Mouse (Mus musculus): ENCODE data around the gene Pakap. TPM values are rescaled to one million over a fixed set of nuclear protein-coding genes. Genes with fewer than 3 reads are reported as not detected.

Pakap gene
- polyA plus RNA-seq, 1 experiment from 2014 or later = 46.0 TPM

DNA sequence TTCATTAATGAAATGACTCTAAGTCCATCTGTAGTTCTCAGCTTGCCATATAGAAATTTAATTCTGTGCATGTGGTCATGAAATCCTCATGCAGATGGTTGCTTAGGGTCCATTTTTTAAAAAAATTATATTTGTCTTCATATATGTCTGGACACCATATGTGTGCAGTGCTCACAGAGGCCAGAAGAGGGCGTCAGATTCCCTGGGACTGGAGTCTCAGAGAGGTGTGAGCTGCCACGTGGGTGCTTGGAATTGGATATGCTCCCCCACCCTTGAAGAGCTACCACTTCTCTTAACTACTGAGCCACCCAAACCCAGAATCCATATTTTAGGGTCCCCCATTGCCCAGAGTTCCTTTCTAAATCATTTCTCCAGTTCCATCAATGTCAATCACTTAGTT lies 2.2 kb upstream of the Pakap start:
- Histone ChIP-seq H3K9ac (ENCODE audit: low read depth, low read length) (no peak overlapping the region), H3K27me3 (ENCODE audit: control insufficient read depth, insufficient read depth, low read length) (no peaks in the 10 kb centered on the region), H3K27ac (ENCODE audit: low read depth, low read length) (no peak overlapping the region), H3K4me1 (ENCODE audit: control insufficient read depth, insufficient read depth, low read length) (peaks cover 23% of the 10 kb centered on the region), H3K4me2 (no peak overlapping the region), H3K4me3 (ENCODE audit: low read depth, low read length) (no peak overlapping the region), H3K9me3 (replicated peaks; ENCODE audit: control insufficient read depth, low read length) (no peaks in the 10 kb centered on the region), H3K36me3 (ENCODE audit: control insufficient read depth, insufficient read depth, low read length) (no peaks in the 10 kb centered on the region)
- ATAC-seq (replicated peaks; ENCODE audit: insufficient number of reproducible peaks, low FRiP score, low TSS enrichment) = no peak
- 52% methylated on average over 2 of the region's 2 CpGs for WGBS (ENCODE audit: insufficient replicate concordance)

DNA sequence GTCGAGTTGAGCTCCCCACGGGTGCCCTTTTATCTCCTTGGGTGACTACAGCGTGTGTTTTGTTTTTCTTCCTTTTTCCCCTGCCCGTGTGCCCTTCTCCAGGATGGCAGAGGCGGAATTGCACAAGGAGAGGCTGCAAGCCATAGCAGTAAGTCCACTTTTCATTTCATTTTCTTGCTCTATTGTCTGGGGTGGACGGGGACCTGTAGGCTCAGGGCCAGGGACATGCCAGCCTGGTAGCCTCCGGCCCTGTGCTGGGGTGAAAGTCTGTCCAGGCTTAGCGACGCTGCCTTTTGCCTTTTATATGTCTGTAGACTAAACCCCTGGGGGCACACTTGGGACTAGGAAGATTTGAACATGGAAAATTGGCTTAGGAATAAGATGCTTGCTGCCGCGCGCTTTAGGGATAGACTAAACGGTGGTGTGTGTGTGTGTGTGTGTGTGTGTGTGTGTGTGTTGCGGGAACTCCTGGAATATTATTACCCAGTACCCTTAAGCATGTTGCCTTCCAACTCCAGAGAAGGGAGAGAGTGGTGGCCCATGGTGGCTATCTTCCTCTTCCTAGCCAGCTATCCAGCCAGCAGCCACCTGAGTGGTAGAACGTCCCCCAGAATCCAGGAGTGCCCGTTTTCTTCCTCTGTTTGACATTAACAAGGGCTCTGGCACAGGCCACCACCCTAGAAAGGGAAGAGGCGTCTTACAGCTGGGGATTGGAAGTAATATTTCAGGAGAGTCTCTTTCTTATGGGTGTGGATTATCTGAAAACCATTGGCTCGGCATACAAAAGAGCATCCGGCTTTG lies 489 bp downstream of the Pakap start:
- Histone ChIP-seq H3K27ac (ENCODE audit: low read depth, low read length) (peak overlapping the region; percentile 98), H3K9me3 (replicated peaks; ENCODE audit: control insufficient read depth, low read length) (no peaks in the 10 kb centered on the region), H3K36me3 (ENCODE audit: control insufficient read depth, insufficient read depth, low read length) (no peaks in the 10 kb centered on the region), H3K9ac (ENCODE audit: low read depth, low read length) (peak overlapping the region; percentile 92), H3K4me3 (ENCODE audit: low read depth, low read length) (peak overlapping the region; percentile 67), H3K27me3 (ENCODE audit: control insufficient read depth, insufficient read depth, low read length) (no peaks in the 10 kb centered on the region), H3K4me1 (ENCODE audit: control insufficient read depth, insufficient read depth, low read length) (peaks cover 22% of the 10 kb centered on the region), H3K4me2 (peak overlapping the region; percentile 64)
- ATAC-seq (replicated peaks; ENCODE audit: insufficient number of reproducible peaks, low FRiP score, low TSS enrichment) = no peak
- WGBS (ENCODE audit: insufficient replicate concordance) = 24% methylated on average over 19 of the region's 19 CpGs

DNA sequence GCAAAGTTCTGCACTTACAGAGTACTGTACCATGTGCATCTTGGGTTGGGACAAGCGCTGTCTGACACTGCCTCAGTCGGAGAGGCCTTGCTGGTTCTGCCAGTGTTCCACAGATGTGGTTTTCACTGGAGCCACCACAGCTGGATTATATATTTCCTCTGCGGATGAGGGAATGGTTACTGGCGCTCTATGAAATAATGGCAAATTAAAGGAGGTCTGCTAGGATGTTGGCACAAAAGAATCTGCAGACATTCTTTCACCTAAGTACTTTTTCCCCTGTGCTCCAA lies 1.0 kb downstream of the Pakap start:
- Histone ChIP-seq H3K4me3 (ENCODE audit: low read depth, low read length) (peak overlapping the region; percentile 67), H3K27ac (ENCODE audit: low read depth, low read length) (peak overlapping the region; percentile 98), H3K4me1 (ENCODE audit: control insufficient read depth, insufficient read depth, low read length) (peaks cover 25% of the 10 kb centered on the region), H3K27me3 (ENCODE audit: control insufficient read depth, insufficient read depth, low read length) (no peaks in the 10 kb centered on the region), H3K36me3 (ENCODE audit: control insufficient read depth, insufficient read depth, low read length) (no peaks in the 10 kb centered on the region), H3K9me3 (replicated peaks; ENCODE audit: control insufficient read depth, low read length) (no peaks in the 10 kb centered on the region), H3K4me2 (peak overlapping the region; percentile 64), H3K9ac (ENCODE audit: low read depth, low read length) (peak overlapping the region; percentile 92)
- 56% methylated on average over 4 of the region's 4 CpGs for WGBS (ENCODE audit: insufficient replicate concordance)
- no peak for ATAC-seq (replicated peaks; ENCODE audit: insufficient number of reproducible peaks, low FRiP score, low TSS enrichment)

DNA sequence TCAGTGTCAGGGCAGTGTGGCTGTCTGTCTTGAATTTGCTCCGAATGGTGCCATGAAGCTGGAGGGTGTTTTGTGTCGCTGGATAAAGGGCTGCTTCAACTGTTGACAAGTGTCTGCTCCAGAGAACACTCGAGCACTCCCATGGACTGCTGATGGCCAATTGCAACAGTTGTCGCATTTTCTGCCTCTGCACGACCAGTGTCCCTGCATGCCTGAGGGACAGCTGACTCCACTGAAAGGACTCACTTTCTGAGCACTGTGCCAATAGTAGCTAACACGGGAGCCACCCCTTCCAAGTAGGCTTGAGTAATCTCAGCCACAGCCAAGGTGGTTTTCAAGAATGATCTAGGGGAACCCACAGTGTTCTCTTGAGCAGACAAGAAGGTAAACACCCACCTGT lies 1.7 kb downstream of the Pakap start:
- 29% methylated on average over 6 of the region's 6 CpGs for WGBS (ENCODE audit: insufficient replicate concordance)
- no peak; the same call in 1 of the 2 replicates for ATAC-seq (replicated peaks; ENCODE audit: insufficient number of reproducible peaks, low FRiP score, low TSS enrichment)

DNA sequence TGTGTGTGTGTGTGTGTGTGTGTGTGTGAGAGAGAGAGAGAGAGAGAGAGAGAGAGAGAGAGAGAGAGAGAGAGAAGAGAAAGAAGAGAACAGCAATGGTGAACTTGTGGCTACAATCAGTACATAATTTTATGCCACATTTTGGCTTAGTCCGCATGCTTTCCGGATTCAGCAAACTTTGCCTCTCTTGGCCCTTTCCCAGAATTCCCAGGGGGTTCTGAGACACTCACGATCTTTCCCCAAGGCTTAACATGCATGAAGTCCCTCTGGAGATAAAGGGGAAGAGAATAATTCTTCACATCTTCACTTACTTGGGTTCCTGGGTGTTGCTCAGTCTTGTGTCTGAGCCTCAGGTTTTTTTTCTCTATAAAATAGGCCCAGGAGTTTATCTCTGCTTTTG lies 2.2 kb downstream of the Pakap start:
- H3K4me2 ChIP-seq = peak overlapping the region; percentile 64
- H3K9ac ChIP-seq (ENCODE audit: low read depth, low read length) = peak overlapping the region; percentile 92
- no peaks in the 10 kb centered on the region for H3K36me3 ChIP-seq (ENCODE audit: control insufficient read depth, insufficient read depth, low read length)
- peak overlapping the region; percentile 98 for H3K27ac ChIP-seq (ENCODE audit: low read depth, low read length)
- no peaks in the 10 kb centered on the region for H3K27me3 ChIP-seq (ENCODE audit: control insufficient read depth, insufficient read depth, low read length)
- H3K4me1 ChIP-seq (ENCODE audit: control insufficient read depth, insufficient read depth, low read length) = peaks cover 37% of the 10 kb centered on the region
- WGBS (ENCODE audit: insufficient replicate concordance) = 56% methylated on average over 3 of the region's 3 CpGs
- peak overlapping the region; percentile 67 for H3K4me3 ChIP-seq (ENCODE audit: low read depth, low read length)
- H3K9me3 ChIP-seq (replicated peaks; ENCODE audit: control insufficient read depth, low read length) = no peaks in the 10 kb centered on the region
- no peak for ATAC-seq (replicated peaks; ENCODE audit: insufficient number of reproducible peaks, low FRiP score, low TSS enrichment)

More for the DNA sequence above, 1.7 kb downstream of the Pakap start:
- H3K4me2 ChIP-seq = peak overlapping the region; percentile 64
- no peaks in the 10 kb centered on the region for H3K9me3 ChIP-seq (replicated peaks; ENCODE audit: control insufficient read depth, low read length)
- H3K4me3 ChIP-seq (ENCODE audit: low read depth, low read length) = peak overlapping the region; percentile 67
- H3K4me1 ChIP-seq (ENCODE audit: control insufficient read depth, insufficient read depth, low read length) = peaks cover 32% of the 10 kb centered on the region
- peak overlapping the region; percentile 92 for H3K9ac ChIP-seq (ENCODE audit: low read depth, low read length)
- H3K36me3 ChIP-seq (ENCODE audit: control insufficient read depth, insufficient read depth, low read length) = no peaks in the 10 kb centered on the region
- H3K27me3 ChIP-seq (ENCODE audit: control insufficient read depth, insufficient read depth, low read length) = no peaks in the 10 kb centered on the region
- peak overlapping the region; percentile 98 for H3K27ac ChIP-seq (ENCODE audit: low read depth, low read length)

DNA sequence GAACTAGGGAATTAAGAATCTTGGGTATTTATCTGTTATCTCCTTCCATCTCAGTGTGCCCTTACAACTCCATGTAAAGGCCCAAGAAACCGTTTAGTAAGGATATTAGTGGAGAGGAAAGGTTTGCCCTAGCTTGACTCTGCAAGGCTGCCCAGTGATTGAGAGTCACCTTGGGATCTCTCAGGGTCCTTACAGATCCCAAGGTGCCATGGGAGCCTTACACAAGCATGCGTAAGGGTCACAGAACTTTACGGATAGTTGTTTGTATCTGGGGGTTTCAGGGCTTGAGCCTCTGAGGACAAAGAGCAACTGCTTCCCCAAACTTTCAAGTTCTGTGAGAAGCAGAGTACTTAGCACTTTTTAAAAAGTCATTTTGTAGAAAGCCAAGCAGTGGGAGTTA lies 6.2 kb downstream of the Pakap start:
- Histone ChIP-seq H3K9ac (ENCODE audit: low read depth, low read length) (no peak overlapping the region), H3K27ac (ENCODE audit: low read depth, low read length) (peak overlapping the region; percentile 84), H3K4me1 (ENCODE audit: control insufficient read depth, insufficient read depth, low read length) (peaks cover 45% of the 10 kb centered on the region), H3K4me2 (peak overlapping the region; percentile 43), H3K27me3 (ENCODE audit: control insufficient read depth, insufficient read depth, low read length) (no peaks in the 10 kb centered on the region), H3K36me3 (ENCODE audit: control insufficient read depth, insufficient read depth, low read length) (no peaks in the 10 kb centered on the region), H3K9me3 (replicated peaks; ENCODE audit: control insufficient read depth, low read length) (no peaks in the 10 kb centered on the region), H3K4me3 (ENCODE audit: low read depth, low read length) (no peak overlapping the region)
- 68% methylated on average over 3 of the region's 3 CpGs for WGBS (ENCODE audit: insufficient replicate concordance)
- ATAC-seq (replicated peaks; ENCODE audit: insufficient number of reproducible peaks, low FRiP score, low TSS enrichment) = no peak

DNA sequence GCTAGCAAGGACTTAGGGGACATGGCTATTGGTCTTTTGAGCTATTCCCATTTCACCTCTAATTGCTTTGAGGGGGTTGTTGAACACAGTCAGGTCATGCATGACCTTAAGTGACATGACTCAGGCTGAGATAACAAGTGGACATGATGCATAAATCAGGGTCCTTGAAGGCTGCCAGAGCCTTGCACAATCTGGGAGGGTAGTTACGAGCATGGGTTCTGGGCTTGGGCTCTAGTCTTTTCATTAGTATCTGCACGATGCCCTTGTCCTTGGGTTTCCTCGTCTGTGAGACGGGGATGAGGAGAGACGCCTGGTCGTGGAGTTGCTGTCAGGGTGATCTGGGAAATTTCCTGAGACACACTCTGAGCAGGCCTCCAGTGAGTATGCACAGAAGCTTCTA lies 6.7 kb downstream of the Pakap start:
- no peak for ATAC-seq (replicated peaks; ENCODE audit: insufficient number of reproducible peaks, low FRiP score, low TSS enrichment)
- WGBS (ENCODE audit: insufficient replicate concordance) = 30% methylated on average over 6 of the region's 6 CpGs
- Histone ChIP-seq H3K9ac (ENCODE audit: low read depth, low read length) (no peak overlapping the region), H3K9me3 (replicated peaks; ENCODE audit: control insufficient read depth, low read length) (no peaks in the 10 kb centered on the region), H3K36me3 (ENCODE audit: control insufficient read depth, insufficient read depth, low read length) (no peaks in the 10 kb centered on the region), H3K27me3 (ENCODE audit: control insufficient read depth, insufficient read depth, low read length) (no peaks in the 10 kb centered on the region), H3K4me1 (ENCODE audit: control insufficient read depth, insufficient read depth, low read length) (peaks cover 49% of the 10 kb centered on the region), H3K27ac (ENCODE audit: low read depth, low read length) (peak overlapping the region; percentile 84), H3K4me3 (ENCODE audit: low read depth, low read length) (no peak overlapping the region), H3K4me2 (peak overlapping the region; percentile 43)

DNA sequence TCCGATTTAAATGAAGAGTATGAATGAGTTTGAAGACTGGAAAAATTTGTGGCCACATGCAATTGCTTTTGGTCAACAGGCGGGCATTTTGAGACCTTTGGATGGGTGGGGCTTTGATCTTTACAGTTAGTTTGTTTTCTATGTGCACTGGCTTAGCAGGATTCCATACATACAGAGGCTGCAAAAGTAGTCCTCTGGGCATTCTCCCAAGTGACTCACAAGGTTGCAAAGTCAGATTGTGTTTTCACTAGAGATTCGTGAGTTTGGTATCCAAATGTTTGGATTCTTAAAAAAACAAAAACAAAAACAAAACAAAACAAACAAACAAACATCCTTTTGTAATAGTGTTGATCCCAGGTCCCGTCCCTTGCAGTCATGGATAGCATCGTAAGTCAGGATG lies 7.7 kb downstream of the Pakap start:
- peak overlapping the region; percentile 43; the same call in 1 of the 2 replicates for H3K4me2 ChIP-seq
- no peaks in the 10 kb centered on the region for H3K27me3 ChIP-seq (ENCODE audit: control insufficient read depth, insufficient read depth, low read length)
- 67% methylated on average over 5 of the region's 5 CpGs for WGBS (ENCODE audit: insufficient replicate concordance)
- H3K9me3 ChIP-seq (replicated peaks; ENCODE audit: control insufficient read depth, low read length) = no peaks in the 10 kb centered on the region
- no peak overlapping the region for H3K4me3 ChIP-seq (ENCODE audit: low read depth, low read length)
- no peak overlapping the region; the same call in 1 of the 2 replicates for H3K9ac ChIP-seq (ENCODE audit: low read depth, low read length)
- no peaks in the 10 kb centered on the region for H3K36me3 ChIP-seq (ENCODE audit: control insufficient read depth, insufficient read depth, low read length)
- peak overlapping the region; percentile 84 for H3K27ac ChIP-seq (ENCODE audit: low read depth, low read length)
- H3K4me1 ChIP-seq (ENCODE audit: control insufficient read depth, insufficient read depth, low read length) = peaks cover 52% of the 10 kb centered on the region
- no peak for ATAC-seq (replicated peaks; ENCODE audit: insufficient number of reproducible peaks, low FRiP score, low TSS enrichment)

DNA sequence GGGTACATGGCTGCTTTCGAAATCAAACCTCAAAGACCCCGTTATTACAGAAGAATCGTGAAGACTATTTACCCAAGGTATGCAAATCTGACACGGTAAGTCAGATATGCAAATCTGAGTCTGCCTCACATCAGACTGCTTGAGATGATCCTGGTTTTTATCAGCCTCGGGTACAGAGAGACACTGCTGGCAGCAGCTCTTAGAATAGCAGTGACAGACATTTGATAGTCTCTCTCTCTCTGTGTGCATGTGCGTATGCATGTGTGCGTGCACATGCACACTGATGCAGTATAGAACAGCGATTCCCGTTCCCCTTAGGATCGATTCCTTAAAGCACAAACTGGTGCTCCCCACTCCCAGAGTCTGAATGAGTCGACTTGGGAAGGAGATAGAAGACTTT lies 8.1 kb downstream of the Pakap start:
- H3K4me1 ChIP-seq (ENCODE audit: control insufficient read depth, insufficient read depth, low read length) = peaks cover 52% of the 10 kb centered on the region
- H3K36me3 ChIP-seq (ENCODE audit: control insufficient read depth, insufficient read depth, low read length) = no peaks in the 10 kb centered on the region
- H3K27me3 ChIP-seq (ENCODE audit: control insufficient read depth, insufficient read depth, low read length) = no peaks in the 10 kb centered on the region
- H3K4me3 ChIP-seq (ENCODE audit: low read depth, low read length) = no peak overlapping the region
- H3K9me3 ChIP-seq (replicated peaks; ENCODE audit: control insufficient read depth, low read length) = no peaks in the 10 kb centered on the region
- WGBS (ENCODE audit: insufficient replicate concordance) = 56% methylated on average over 11 of the region's 11 CpGs
- H3K9ac ChIP-seq (ENCODE audit: low read depth, low read length) = peak overlapping the region; percentile 34; the same call in 1 of the 2 replicates
- peak overlapping the region; percentile 41 for H3K27ac ChIP-seq (ENCODE audit: low read depth, low read length)
- ATAC-seq (replicated peaks; ENCODE audit: insufficient number of reproducible peaks, low FRiP score, low TSS enrichment) = no peak
- peak overlapping the region; percentile 43; the same call in 1 of the 2 replicates for H3K4me2 ChIP-seq
